Comparison of ENCODE assay signal across 1 mouse cellular context in genomic region chr7:3606798-3607197, GRCm38 (mm10).
TF ChIP-seq lines count a peak whose summit lies in the region.

No protein-coding gene starts in this region.

TF ChIP-seq in MEL, 35 proteins besides CTCF, POLR2A, EP300 and RAD21 (continued from another document):
- no peak for TF ChIP-seq BHLHE40 (IDR thresholded peaks at IDR 0.05; ENCODE audit: borderline replicate concordance, low read depth, low read length)
- no peak for TF ChIP-seq CHD2 (IDR thresholded peaks at IDR 0.05; ENCODE audit: low read length)
- peak; percentile 51 for TF ChIP-seq ZC3H11A (IDR thresholded peaks at IDR 0.05; ENCODE audit: low read depth, low read length)
TF ChIP-seq in MEL: peak in this region for 2.
